Mouse (Mus musculus) intestine, embryonic 16.5 days (tissue): ENCODE results near the gene Katnb1. TPM values are rescaled to one million over a fixed set of nuclear protein-coding genes. Genes with fewer than 3 reads are reported as not detected.

ENCODE experiments used
- ATAC-seq: fragments of 200-750 bp; cut with Nextera tagmentation; 2 replicates; pipeline ENCODE4 v1.8.0; 2017; ENCODE audit warnings: moderate TSS enrichment, moderate library complexity
- H3K27ac ChIP-seq: fragments of 300-500 bp; sonication (generic); 2 replicates; pipeline ENCODE4 v1.5.1; 2014; ENCODE audit warnings: mild to moderate bottlenecking, low read length
- H3K27me3 ChIP-seq: fragments of 300-500 bp; sonication (generic); replicated peaks from 2 replicates; pipeline ENCODE4 v1.6.1; 2014; ENCODE audit warnings: low read length, control low read depth, mixed read lengths; ENCODE audit not compliant: control insufficient read depth, insufficient read depth
- H3K36me3 ChIP-seq: fragments of 300-500 bp; sonication (generic); 2 replicates; pipeline ENCODE4 v1.6.1; 2014; ENCODE audit warnings: low read length, control low read depth; ENCODE audit not compliant: control insufficient read depth, insufficient read depth
- H3K4me1 ChIP-seq: fragments of 300-500 bp; sonication (generic); 2 replicates; pipeline ENCODE4 v1.6.1; 2014; ENCODE audit warnings: low read length, control low read depth, mixed read lengths; ENCODE audit not compliant: control insufficient read depth, insufficient read depth
- H3K4me2 ChIP-seq: fragments of 300-500 bp; sonication (generic); 2 replicates; pipeline ENCODE4 v1.6.1; 2014; ENCODE audit warnings: low read depth, low read length, control low read depth
- H3K4me3 ChIP-seq: fragments of 300-500 bp; sonication (generic); 2 replicates; pipeline ENCODE4 v1.5.1; 2014; ENCODE audit warnings: mild to moderate bottlenecking, low read length
- H3K9ac ChIP-seq: fragments of 300-500 bp; sonication (generic); 2 replicates; pipeline ENCODE4 v1.6.1; 2014; ENCODE audit warnings: low read depth, low read length
- H3K9me3 ChIP-seq: fragments of 300-500 bp; sonication (generic); 2 replicates; pipeline ENCODE4 v1.6.1; 2016; ENCODE audit warnings: low read length, control low read depth; ENCODE audit not compliant: control insufficient read depth
- WGBS: fragments of 180-500 bp; shearing (Covaris S2); extraction: QIAGEN DNeasy Blood & Tissue Kit; methylation state at CpG from one replicate; pipeline ENCODE4 v1.1.7; 2014; 5-methylcytosine and 5-hydroxymethylcytosine counted together
- polyA plus RNA-seq: library from polyadenylated mRNA; unstranded; fragments of >200 nt; fragmentation: Nextera tagmentation; extraction: Ambion mirVana; gene quantifications from 2 replicates; pipeline ENCODE4 v1.2.1, GENCODE M21; 2015

The Katnb1 gene
- 16.7 and 17.8 TPM in 2 replicates for polyA plus RNA-seq

DNA sequence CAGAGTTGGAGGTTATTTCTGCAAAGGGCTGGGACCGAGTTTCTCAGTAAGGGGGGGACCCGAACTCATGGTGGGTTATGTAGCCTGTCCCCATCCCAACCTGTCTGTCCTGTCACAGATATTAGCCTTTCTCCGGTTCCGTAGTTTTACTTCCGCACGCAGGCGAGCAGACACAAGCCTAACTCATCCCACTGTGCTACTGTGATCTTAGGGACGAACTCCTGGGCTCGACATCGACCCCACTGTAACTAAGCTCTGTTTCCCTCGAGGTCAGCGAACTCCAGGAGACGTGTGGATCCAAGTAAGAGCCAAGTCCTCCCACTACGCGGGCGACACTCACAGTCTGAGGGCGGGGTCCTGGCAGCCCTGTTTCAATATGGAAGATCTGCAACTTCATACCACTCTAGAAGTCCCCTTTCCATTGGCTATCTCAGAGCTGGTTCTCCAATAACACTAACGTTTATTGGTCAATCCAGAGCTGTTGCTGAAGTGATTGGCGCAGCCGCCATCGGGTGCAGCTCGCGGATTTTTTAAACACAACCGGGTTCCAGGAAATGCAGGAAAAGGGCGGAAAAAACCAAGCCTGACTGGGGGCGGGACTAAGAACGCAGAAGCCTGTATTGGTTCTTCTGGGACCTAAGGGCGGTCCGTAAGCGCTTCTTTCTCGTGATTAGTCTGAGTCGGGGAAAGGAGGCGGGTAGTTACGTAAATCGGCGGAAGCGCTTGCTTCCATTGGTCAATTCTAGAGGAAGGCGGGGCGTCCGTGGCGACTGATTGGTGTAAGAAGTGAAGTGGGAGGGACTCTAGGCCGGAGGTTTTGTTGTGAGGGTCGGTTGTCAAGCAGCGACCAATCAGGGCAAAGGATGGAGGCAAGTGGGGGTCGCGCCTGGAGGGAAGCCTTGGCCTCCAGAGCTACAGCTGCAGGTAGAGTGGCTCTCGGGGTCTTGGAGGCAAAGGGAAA, at the start of gene Katnb1:
Gene Katnb1, plus strand, starts transcription at position 806 of the 961 bp plus-strand sequence.
- Histone ChIP-seq H3K4me1 (peaks cover 14% of the 10 kb centered on the region), H3K9me3 (no peaks in the 10 kb centered on the region), H3K9ac (peak within 1 kb of the TSS; percentile 77), H3K4me2 (peak within 1 kb of the TSS; percentile 92), H3K27me3 (no peaks in the 10 kb centered on the region), H3K36me3 (no peaks in the 10 kb centered on the region), H3K27ac (peak within 1 kb of the TSS; percentile 55), H3K4me3 (peak within 1 kb of the TSS; percentile 74)
- peak; percentile 98 for ATAC-seq
- WGBS = under 1% methylated on average over 47 of the region's 47 CpGs

DNA sequence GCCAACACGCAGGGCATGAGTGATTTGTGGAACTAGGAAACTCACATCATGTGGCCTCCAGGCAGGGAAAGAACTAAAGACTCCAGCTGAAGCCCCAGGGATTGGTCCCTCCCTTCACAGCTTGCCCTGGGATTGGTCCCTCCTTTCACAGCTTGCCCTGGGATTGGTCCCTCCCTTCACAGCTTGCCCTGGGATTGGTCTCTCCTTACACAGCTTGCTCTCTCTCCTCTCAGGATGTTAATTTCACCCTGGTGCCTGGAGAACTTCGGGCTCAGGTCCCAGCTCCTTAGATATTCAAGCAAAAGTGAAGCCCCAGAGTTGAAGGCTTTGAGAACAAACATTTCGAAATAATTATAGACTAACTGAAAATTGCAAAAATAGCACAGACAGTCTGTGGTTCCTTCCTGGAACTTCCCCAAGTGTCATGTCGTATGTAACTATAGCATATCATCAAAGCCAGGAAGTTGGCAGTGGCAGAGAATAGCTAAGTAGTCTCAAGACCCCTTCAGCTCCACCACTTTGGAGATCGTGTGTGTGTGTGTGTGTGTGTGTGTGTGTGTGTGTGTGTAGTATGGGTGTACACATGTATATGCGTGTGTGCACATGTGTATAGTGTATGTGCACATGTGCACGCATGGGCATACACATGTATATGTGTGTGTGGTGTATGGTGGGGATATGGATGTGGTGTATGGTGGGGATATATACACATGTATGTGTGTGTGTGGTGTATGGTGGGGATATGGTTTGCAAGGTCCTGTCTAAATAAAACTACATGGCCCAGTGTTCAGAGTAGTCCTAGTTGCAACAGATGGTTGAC, 43.7 kb upstream of the Katnb1 start:
- peak; percentile 42; the same call in 1 of the 2 replicates for ATAC-seq
- WGBS = 57% methylated on average over 7 of the region's 7 CpGs

DNA sequence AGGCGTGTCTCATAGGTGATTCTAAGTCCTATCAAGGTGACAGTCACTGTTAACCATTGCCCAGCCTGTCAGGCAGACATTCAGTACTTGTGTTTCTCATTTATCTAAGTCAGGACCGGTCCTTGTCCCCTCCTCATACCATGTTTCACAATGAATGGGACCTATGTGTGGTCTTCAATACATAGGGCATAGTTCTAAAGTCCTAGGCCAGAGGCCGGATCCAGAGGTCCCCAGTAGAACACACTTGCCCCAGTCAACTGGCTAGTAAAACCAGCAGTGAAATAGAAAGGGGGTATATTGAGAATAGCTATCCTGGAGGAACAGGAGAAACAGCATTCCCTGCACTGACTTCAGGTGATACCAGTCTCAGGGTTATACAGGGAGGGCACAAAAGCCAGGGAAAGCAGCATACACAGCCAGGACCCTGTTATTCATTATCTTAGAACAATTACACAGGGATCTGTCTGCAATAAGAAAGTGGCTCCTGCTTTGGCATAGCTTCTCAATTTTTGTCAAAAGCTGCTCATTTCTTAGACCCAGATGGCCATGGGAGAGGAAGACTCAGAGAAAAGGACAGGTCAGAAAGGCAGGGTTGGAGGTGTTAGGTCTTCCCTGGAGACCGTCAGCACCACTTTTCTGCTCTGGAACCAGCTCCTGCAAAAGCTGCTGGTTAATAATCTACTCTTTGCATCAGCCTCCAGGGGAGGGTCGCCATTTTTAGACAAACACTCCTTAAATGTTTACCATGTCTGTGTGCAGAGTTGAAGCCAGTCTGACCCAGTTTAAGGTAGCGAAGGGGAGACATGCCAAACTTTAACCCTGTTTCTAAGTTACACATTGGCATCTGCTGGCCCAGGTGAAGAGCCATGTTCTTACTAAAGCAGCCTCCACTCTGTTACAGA, 38.9 kb upstream of the Katnb1 start:
- no peaks in the 10 kb centered on the region for H3K36me3 ChIP-seq
- H3K4me1 ChIP-seq = no peaks in the 10 kb centered on the region; the same call in 1 of the 2 replicates
- ATAC-seq = peak; percentile 56; the same call in 1 of the 2 replicates
- 47% methylated on average over 6 of the region's 6 CpGs for WGBS
- no peaks in the 10 kb centered on the region for H3K9me3 ChIP-seq
- H3K4me3 ChIP-seq = no peak overlapping the region
- no peak overlapping the region for H3K9ac ChIP-seq
- H3K4me2 ChIP-seq = no peak overlapping the region
- no peak overlapping the region for H3K27ac ChIP-seq
- H3K27me3 ChIP-seq = no peaks in the 10 kb centered on the region

More for the DNA sequence above, 43.7 kb upstream of the Katnb1 start:
- H3K9ac ChIP-seq = no peak overlapping the region
- no peaks in the 10 kb centered on the region for H3K36me3 ChIP-seq
- no peaks in the 10 kb centered on the region for H3K9me3 ChIP-seq
- no peaks in the 10 kb centered on the region for H3K4me1 ChIP-seq
- H3K4me3 ChIP-seq = no peak overlapping the region
- H3K27ac ChIP-seq = no peak overlapping the region
- no peak overlapping the region for H3K4me2 ChIP-seq
- H3K27me3 ChIP-seq = no peaks in the 10 kb centered on the region

DNA sequence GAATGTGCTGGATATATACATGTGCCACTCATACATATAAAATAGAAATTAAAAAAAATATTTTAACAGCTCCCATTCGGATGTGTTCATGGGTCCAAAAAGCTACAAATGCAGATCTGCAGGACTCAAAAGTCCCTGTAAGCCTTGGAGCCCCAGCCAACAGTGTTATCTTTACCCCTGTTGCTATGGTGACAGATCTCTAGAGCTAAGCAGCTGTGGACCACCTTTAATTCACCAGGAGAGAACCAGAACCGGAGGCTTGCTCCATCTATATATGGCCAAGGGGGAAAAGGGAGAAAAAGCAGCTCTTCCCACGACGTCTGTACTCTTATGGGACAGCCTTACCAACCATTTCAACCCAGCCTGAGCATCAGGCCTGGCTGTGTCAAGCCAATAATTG, 36.2 kb upstream of the Katnb1 start:
- no peaks in the 10 kb centered on the region for H3K36me3 ChIP-seq
- H3K9ac ChIP-seq = no peak overlapping the region
- no peak overlapping the region for H3K4me2 ChIP-seq
- 49% methylated on average over 4 of the region's 4 CpGs for WGBS
- H3K4me1 ChIP-seq = no peaks in the 10 kb centered on the region; the same call in 1 of the 2 replicates
- H3K4me3 ChIP-seq = no peak overlapping the region
- no peak overlapping the region for H3K27ac ChIP-seq
- H3K27me3 ChIP-seq = no peaks in the 10 kb centered on the region
- no peaks in the 10 kb centered on the region for H3K9me3 ChIP-seq
- no peak for ATAC-seq

DNA sequence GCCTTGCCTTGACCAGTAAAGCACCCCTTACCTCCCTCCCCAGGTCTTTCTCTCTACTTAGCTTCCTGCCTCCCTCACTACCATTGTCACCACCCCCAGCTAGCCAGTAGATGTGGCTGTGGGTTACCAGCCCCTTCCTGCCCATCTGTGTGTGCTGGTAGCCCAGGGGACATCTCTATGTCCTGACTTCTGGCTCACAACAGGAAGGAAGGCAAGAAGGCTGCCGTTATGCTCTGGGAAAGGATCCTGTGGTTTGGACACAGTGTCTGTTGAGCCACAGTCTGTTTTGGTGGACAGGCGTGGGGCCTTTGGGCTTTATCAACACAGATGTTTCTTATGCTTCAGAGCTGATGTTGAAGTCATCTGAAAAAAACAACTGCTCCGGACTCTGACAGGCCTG, 34.0 kb upstream of the Katnb1 start:
- H3K27me3 ChIP-seq = no peaks in the 10 kb centered on the region
- H3K36me3 ChIP-seq = no peaks in the 10 kb centered on the region
- no peaks in the 10 kb centered on the region; the same call in 1 of the 2 replicates for H3K4me1 ChIP-seq
- H3K9ac ChIP-seq = no peak overlapping the region
- H3K27ac ChIP-seq = no peak overlapping the region
- no peaks in the 10 kb centered on the region for H3K9me3 ChIP-seq
- ATAC-seq = no peak
- 60% methylated on average over 3 of the region's 3 CpGs for WGBS
- H3K4me3 ChIP-seq = no peak overlapping the region
- H3K4me2 ChIP-seq = no peak overlapping the region

DNA sequence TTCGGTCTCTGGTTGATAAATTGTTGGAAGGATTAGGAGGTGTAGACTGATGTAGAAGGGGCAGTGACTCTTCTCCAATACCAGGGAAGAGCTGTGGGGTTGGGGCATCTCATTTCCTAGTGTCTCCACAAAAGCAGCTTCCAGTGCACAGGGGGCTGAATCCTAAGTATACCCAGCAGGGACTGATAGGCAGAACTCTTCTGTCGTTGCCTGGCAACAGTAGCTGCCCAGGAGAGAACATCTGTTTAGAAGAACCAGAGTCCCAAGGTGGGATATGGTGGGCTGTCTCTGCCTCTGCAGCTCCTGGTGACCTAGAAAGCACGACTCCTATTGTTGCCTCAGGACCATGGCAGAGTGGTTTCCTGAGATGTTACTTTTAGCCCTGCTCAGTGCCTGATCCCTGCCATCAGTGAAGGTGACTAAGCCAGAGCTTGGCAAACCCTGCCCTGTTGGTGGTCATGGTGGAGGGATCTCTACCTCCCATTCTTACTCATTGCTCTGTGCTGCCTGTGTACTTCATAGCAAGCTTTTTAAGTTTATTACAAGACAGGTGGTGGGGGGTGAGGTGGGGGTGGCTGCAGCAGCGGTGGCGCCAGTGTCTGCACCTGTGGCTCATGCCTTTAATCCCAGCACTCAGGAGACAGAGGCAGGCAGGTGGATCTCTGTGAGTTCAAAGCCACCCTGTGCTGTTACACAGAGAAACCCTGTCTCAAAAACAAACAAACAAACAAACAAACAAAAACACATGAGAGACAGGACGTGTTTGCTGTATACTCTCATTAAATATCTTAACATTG, 32.9 kb upstream of the Katnb1 start:
- 65% methylated on average over 6 of the region's 6 CpGs for WGBS
- no peak for ATAC-seq

DNA sequence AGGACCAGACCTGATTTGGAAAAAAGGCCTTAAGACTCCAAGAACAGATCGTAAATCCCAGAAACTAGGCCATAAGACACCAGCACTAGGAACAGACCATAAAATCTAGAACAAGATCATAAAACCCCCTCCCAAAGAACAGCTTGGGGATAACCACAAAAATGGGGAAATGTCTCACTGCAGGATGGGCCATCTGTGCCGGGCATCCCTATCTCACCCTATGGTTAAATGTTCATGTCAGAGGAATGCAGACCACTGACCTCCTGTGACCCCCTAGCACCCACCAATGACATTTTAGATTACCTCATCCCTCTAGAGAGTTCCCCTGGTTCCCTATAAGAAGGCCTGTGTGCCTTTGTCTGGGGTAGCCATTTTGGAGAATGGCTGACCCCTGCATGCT, 31.4 kb upstream of the Katnb1 start:
- H3K27me3 ChIP-seq = no peaks in the 10 kb centered on the region
- no peak overlapping the region for H3K4me3 ChIP-seq
- H3K27ac ChIP-seq = no peak overlapping the region
- H3K9ac ChIP-seq = no peak overlapping the region
- H3K4me2 ChIP-seq = no peak overlapping the region
- H3K9me3 ChIP-seq = no peaks in the 10 kb centered on the region
- no peak for ATAC-seq
- WGBS = 33% methylated on average over 2 of the region's 2 CpGs
- no peaks in the 10 kb centered on the region for H3K36me3 ChIP-seq
- H3K4me1 ChIP-seq = no peaks in the 10 kb centered on the region

More for the DNA sequence above, 32.9 kb upstream of the Katnb1 start:
- no peak overlapping the region for H3K27ac ChIP-seq
- H3K27me3 ChIP-seq = no peaks in the 10 kb centered on the region
- H3K4me1 ChIP-seq = no peaks in the 10 kb centered on the region
- no peak overlapping the region for H3K4me3 ChIP-seq
- H3K9me3 ChIP-seq = no peaks in the 10 kb centered on the region
- H3K36me3 ChIP-seq = no peaks in the 10 kb centered on the region
- no peak overlapping the region for H3K4me2 ChIP-seq
- no peak overlapping the region for H3K9ac ChIP-seq

DNA sequence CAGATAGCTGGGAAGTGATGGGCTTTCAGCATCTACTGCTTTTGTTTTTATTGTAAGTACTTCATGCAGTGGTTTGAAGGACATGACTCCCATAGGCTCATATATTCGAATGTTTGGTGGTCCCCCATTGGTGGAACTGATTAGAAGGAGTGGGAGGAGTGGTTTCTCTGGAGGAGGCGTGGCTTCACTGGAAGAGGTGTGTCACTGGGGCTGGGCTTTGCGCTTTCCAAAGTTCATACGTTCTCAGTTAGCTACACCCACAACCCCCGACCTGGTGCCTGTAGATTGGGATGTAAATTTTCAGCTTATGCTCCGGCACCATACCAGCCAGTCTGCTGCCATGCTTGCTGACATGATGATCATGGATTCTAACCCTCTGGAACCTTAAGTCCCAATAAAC, 26.5 kb upstream of the Katnb1 start:
- H3K27ac ChIP-seq = no peak overlapping the region
- no peak overlapping the region for H3K4me3 ChIP-seq
- 55% methylated on average over 6 of the region's 6 CpGs for WGBS
- H3K4me2 ChIP-seq = no peak overlapping the region
- no peaks in the 10 kb centered on the region for H3K36me3 ChIP-seq
- no peaks in the 10 kb centered on the region for H3K4me1 ChIP-seq
- H3K9me3 ChIP-seq = no peaks in the 10 kb centered on the region
- no peak overlapping the region for H3K9ac ChIP-seq
- H3K27me3 ChIP-seq = no peaks in the 10 kb centered on the region
- ATAC-seq = no peak
